Mouse (Mus musculus) heart, adult 2 months (tissue): ENCODE measurements at regions not wholly inside any gene's neighbourhood (a gene's known extent, or its start where the extent isn't known, plus 50 kb on each side); places are given as distances from the start of the nearest gene placed in this dataset.
A peak's percentile ranks its signal among the peaks of the same experiment; 100 is the strongest.

ENCODE experiments used
- DNase-seq, 2 experiments: peaks; one replicate each; pipeline ENCODE4 v3.0.0; 2021
- H3K27ac ChIP-seq: fragments of 200-600 bp; 2 replicates; pipeline ENCODE4 v1.8.1; 2022
- H3K27me3 ChIP-seq: fragments of 200-500 bp; 2 replicates; pipeline ENCODE4 v1.6.1; 2012; ENCODE audit warnings: mild to moderate bottlenecking, low read length, inconsistent platforms, mixed read lengths; ENCODE audit not compliant: control insufficient read depth, insufficient read depth
- H3K36me3 ChIP-seq: fragments of 200-500 bp; 2 replicates; pipeline ENCODE4 v1.6.1; 2012; ENCODE audit warnings: low read length, inconsistent platforms; ENCODE audit not compliant: control insufficient read depth, insufficient read depth
- H3K4me1 ChIP-seq: fragments of 200-500 bp; 2 replicates; pipeline ENCODE4 v1.6.1; 2011; ENCODE audit warnings: low read length; ENCODE audit not compliant: control insufficient read depth, insufficient read depth
- H3K4me3 ChIP-seq: fragments of 200-600 bp; 2 replicates; pipeline ENCODE4 v1.8.1; 2022
- H3K79me2 ChIP-seq: fragments of 200-500 bp; replicated peaks from 2 replicates; pipeline ENCODE4 v1.6.1; 2012; ENCODE audit warnings: mild to moderate bottlenecking, inconsistent platforms, low read length, moderate library complexity, mixed read lengths; ENCODE audit not compliant: control insufficient read depth, insufficient read depth
- H3K9ac ChIP-seq: fragments of 200-500 bp; 2 replicates; pipeline ENCODE4 v1.6.1; 2012; ENCODE audit warnings: low read depth, mild to moderate bottlenecking, control low read depth, inconsistent platforms, low read length, mixed read lengths
- CTCF ChIP-seq: fragments of 200-600 bp; IDR thresholded peaks from 2 replicates; pipeline ENCODE4 v1.8.1; 2022; ENCODE audit warnings: antibody characterized with exemption, mild to moderate bottlenecking, moderate library complexity
- EP300 ChIP-seq: fragments of 200-500 bp; IDR thresholded peaks from 2 replicates; pipeline ENCODE4 v1.6.1; 2011; ENCODE audit warnings: low read depth, low read length, control low read depth; ENCODE audit not compliant: insufficient read depth
- POLR2A ChIP-seq: fragments of 200-500 bp; IDR thresholded peaks from 2 replicates; pipeline ENCODE4 v1.6.1; 2011; ENCODE audit warnings: mild to moderate bottlenecking, low read depth, low read length, control low read depth; ENCODE audit not compliant: insufficient read depth
- WGBS: fragments of 180-500 bp; shearing (Covaris S2); methylation state at CpG from one replicate; pipeline ENCODE4 v1.1.7; 2018; 5-methylcytosine and 5-hydroxymethylcytosine counted together
- intact Hi-C: fragments of 180-260 bp; cut with DNase I; formaldehyde crosslinking; loops from one replicate; pipeline ENCODE4 v1.15.1; 2025

- no peak for DNase-seq
- TF ChIP-seq EP300 (no peak), POLR2A (no peak), CTCF (no peak)
- no peak overlapping the region for H3K9ac ChIP-seq
- intact Hi-C loops, result no loop called here
- no peaks in the 10 kb centered on the region for H3K27me3 ChIP-seq
- WGBS, result 41% methylated on average over 1 of the region's 1 CpGs
- H3K27ac ChIP-seq, result no peak overlapping the region
- no peaks in the 10 kb centered on the region for H3K79me2 ChIP-seq
- no peak overlapping the region for H3K4me3 ChIP-seq
- H3K36me3 ChIP-seq, result no peaks in the 10 kb centered on the region
- H3K4me1 ChIP-seq, result no peaks in the 10 kb centered on the region
Observed at GRCm38 (mm10) chrX:169554359-169554758, 130.6 kb upstream of the Mid1 start.

GRCm38 (mm10) chrX:169552851-169553250 is 132.1 kb upstream of the Mid1 start:
- Histone ChIP-seq H3K79me2 (no peaks in the 10 kb centered on the region), H3K27me3 (no peaks in the 10 kb centered on the region), H3K4me3 (no peak overlapping the region), H3K36me3 (no peaks in the 10 kb centered on the region), H3K9ac (no peak overlapping the region), H3K4me1 (no peaks in the 10 kb centered on the region), H3K27ac (no peak overlapping the region)
- TF ChIP-seq CTCF (no peak), POLR2A (no peak), EP300 (no peak)
- 37% methylated on average over 1 of the region's 1 CpGs for WGBS
- no peak for DNase-seq
- intact Hi-C loops, result no loop called here

GRCm38 (mm10) chrX:169544037-169544436 is 141.0 kb upstream of the Mid1 start:
- intact Hi-C loops, result no loop called here

GRCm38 (mm10) chrX:169508229-169508628 is 176.8 kb upstream of the Mid1 start:
- H3K36me3 ChIP-seq, result no peaks in the 10 kb centered on the region
- intact Hi-C loops, result no loop called here
- DNase-seq, result no peak
- H3K27me3 ChIP-seq, result no peaks in the 10 kb centered on the region
- no peak overlapping the region for H3K27ac ChIP-seq
- H3K79me2 ChIP-seq, result no peaks in the 10 kb centered on the region
- no peak overlapping the region for H3K4me3 ChIP-seq
- no peak for TF ChIP-seq CTCF
- H3K4me1 ChIP-seq, result no peaks in the 10 kb centered on the region
- no peak overlapping the region for H3K9ac ChIP-seq

More at GRCm38 (mm10) chrX:169544037-169544436, 141.0 kb upstream of the Mid1 start:
- H3K79me2 ChIP-seq, result no peaks in the 10 kb centered on the region
- no peak overlapping the region for H3K27ac ChIP-seq
- no peaks in the 10 kb centered on the region for H3K36me3 ChIP-seq
- no peak overlapping the region for H3K9ac ChIP-seq
- no peaks in the 10 kb centered on the region for H3K27me3 ChIP-seq
- H3K4me1 ChIP-seq, result no peaks in the 10 kb centered on the region
- no peak overlapping the region for H3K4me3 ChIP-seq
- no peak for DNase-seq
- 79% methylated on average over 3 of the region's 3 CpGs for WGBS
- TF ChIP-seq POLR2A (no peak), CTCF (no peak), EP300 (no peak)

- Histone ChIP-seq H3K79me2 (no peaks in the 10 kb centered on the region), H3K36me3 (no peaks in the 10 kb centered on the region), H3K4me1 (no peaks in the 10 kb centered on the region), H3K4me3 (no peak overlapping the region), H3K27me3 (no peaks in the 10 kb centered on the region), H3K9ac (no peak overlapping the region), H3K27ac (no peak overlapping the region)
- no peak for DNase-seq
- 36% methylated on average over 1 of the region's 1 CpGs for WGBS
- intact Hi-C loops, result no loop called here
- no peak for TF ChIP-seq CTCF
Observed at GRCm38 (mm10) chrX:169493577-169493976, 173.4 kb upstream of the Hccs start.

GRCm38 (mm10) chrX:169473518-169473917 is 153.3 kb upstream of the Hccs start:
- Histone ChIP-seq H3K36me3 (no peaks in the 10 kb centered on the region), H3K9ac (no peak overlapping the region), H3K27ac (no peak overlapping the region), H3K27me3 (no peaks in the 10 kb centered on the region), H3K79me2 (no peaks in the 10 kb centered on the region), H3K4me3 (no peak overlapping the region), H3K4me1 (no peaks in the 10 kb centered on the region)
- WGBS, result 81% methylated on average over 2 of the region's 2 CpGs
- TF ChIP-seq EP300 (no peak), POLR2A (no peak), CTCF (no peak)
- DNase-seq, result no peak
- intact Hi-C loops, result no loop called here

- no peak overlapping the region for H3K9ac ChIP-seq
- TF ChIP-seq POLR2A, result no peak
- TF ChIP-seq EP300, result no peak
- no peak for TF ChIP-seq CTCF
- no peak overlapping the region for H3K27ac ChIP-seq
- no peaks in the 10 kb centered on the region for H3K79me2 ChIP-seq
- no peaks in the 10 kb centered on the region for H3K36me3 ChIP-seq
- H3K4me3 ChIP-seq, result no peak overlapping the region
- H3K27me3 ChIP-seq, result no peaks in the 10 kb centered on the region
- peak in 1 of 2 experiments; percentile 4 for DNase-seq
- no peaks in the 10 kb centered on the region for H3K4me1 ChIP-seq
- intact Hi-C loops, result no loop called here
- 34% methylated on average over 2 of the region's 2 CpGs for WGBS
Observed at GRCm38 (mm10) chrX:169470715-169471114, 150.5 kb upstream of the Hccs start.
